Mouse (Mus musculus) hindbrain, embryonic 15.5 days (tissue): ENCODE measurements around the gene Cfap43. TPM values are rescaled to one million over a fixed set of nuclear protein-coding genes. Genes with fewer than 3 reads are reported as not detected.

Experiments
- ATAC-seq: fragments of 200-750 bp; cut with Nextera tagmentation; 2 replicates; pipeline ENCODE4 v1.8.0; 2017; ENCODE audit warnings: low read depth, moderate number of reproducible peaks, moderate TSS enrichment; ENCODE audit not compliant: low FRiP score
- H3K27ac ChIP-seq: fragments of 300-500 bp; sonication (generic); replicated peaks from 2 replicates; pipeline ENCODE4 v1.5.1; 2015; ENCODE audit warnings: mild to moderate bottlenecking, inconsistent platforms
- H3K27me3 ChIP-seq: fragments of 300-500 bp; sonication (generic); 2 replicates; pipeline ENCODE4 v1.6.1; 2015; ENCODE audit warnings: control low read depth, inconsistent platforms
- H3K36me3 ChIP-seq: fragments of 300-500 bp; sonication (generic); 2 replicates; pipeline ENCODE4 v1.6.1; 2015; ENCODE audit warnings: control low read depth, inconsistent platforms
- H3K4me1 ChIP-seq: fragments of 300-500 bp; sonication (generic); replicated peaks from 2 replicates; pipeline ENCODE4 v1.6.1; 2015; ENCODE audit warnings: control low read depth, inconsistent platforms
- H3K4me2 ChIP-seq: fragments of 300-500 bp; sonication (generic); 2 replicates; pipeline ENCODE4 v1.6.1; 2015; ENCODE audit warnings: moderate library complexity, mild to moderate bottlenecking, inconsistent platforms
- H3K4me3 ChIP-seq: fragments of 300-500 bp; sonication (generic); 2 replicates; pipeline ENCODE4 v1.5.1; 2015; ENCODE audit warnings: mild to moderate bottlenecking, inconsistent platforms
- H3K9ac ChIP-seq: fragments of 300-500 bp; sonication (generic); 2 replicates; pipeline ENCODE4 v1.6.1; 2015; ENCODE audit warnings: inconsistent platforms
- H3K9me3 ChIP-seq: fragments of 300-500 bp; sonication (generic); 2 replicates; pipeline ENCODE4 v1.6.1; 2016; ENCODE audit warnings: control low read depth, inconsistent platforms
- WGBS: fragments of 180-500 bp; shearing (Covaris S2); methylation state at CpG from one replicate; pipeline ENCODE4 v1.1.7; 2015; 5-methylcytosine and 5-hydroxymethylcytosine counted together
- polyA plus RNA-seq: library from polyadenylated mRNA; unstranded; fragments of >200 nt; fragmentation: Nextera tagmentation; extraction: Ambion mirVana; gene quantifications from 2 replicates; pipeline ENCODE4 v1.2.1, GENCODE M21; 2015

Gene Cfap43
- polyA plus RNA-seq, 1 experiment from 2014 or later = 2.3 TPM

DNA sequence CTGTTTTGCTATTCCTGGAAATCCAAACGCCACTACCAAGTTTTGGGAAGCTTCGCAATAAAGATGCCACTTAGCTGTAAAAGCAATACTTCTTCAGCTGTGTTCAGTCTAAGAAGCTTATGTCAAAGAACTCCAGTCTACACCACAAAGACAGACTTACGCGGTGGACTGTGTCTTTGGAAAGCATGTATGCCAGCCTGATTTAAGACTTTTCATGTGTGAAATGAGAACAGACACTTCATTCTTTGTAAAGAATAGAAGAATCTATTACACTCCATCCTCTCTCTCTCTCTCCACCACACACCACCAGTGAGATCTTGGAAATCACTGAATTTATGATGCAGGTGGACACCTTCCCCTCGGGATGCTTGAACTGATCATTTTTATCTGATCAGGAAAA is 168.7 kb downstream of the Cfap43 start:
- Histone ChIP-seq H3K4me2 (no peak overlapping the region), H3K27ac (no peak overlapping the region), H3K36me3 (no peaks in the 10 kb centered on the region), H3K4me3 (no peak overlapping the region), H3K9ac (no peak overlapping the region), H3K4me1 (no peaks in the 10 kb centered on the region), H3K9me3 (no peaks in the 10 kb centered on the region), H3K27me3 (no peaks in the 10 kb centered on the region)
- no peak for ATAC-seq
- WGBS = 48% methylated on average over 5 of the region's 5 CpGs

GRCm38 (mm10) chr19:47748950-47749349 is 170.1 kb downstream of the Cfap43 start:
- Histone ChIP-seq H3K27ac (no peak overlapping the region), H3K4me2 (no peak overlapping the region), H3K36me3 (no peaks in the 10 kb centered on the region), H3K4me1 (no peaks in the 10 kb centered on the region), H3K9me3 (no peaks in the 10 kb centered on the region), H3K9ac (no peak overlapping the region), H3K4me3 (no peak overlapping the region), H3K27me3 (no peaks in the 10 kb centered on the region)
- WGBS = 80% methylated on average over 2 of the region's 2 CpGs
- no peak for ATAC-seq

DNA sequence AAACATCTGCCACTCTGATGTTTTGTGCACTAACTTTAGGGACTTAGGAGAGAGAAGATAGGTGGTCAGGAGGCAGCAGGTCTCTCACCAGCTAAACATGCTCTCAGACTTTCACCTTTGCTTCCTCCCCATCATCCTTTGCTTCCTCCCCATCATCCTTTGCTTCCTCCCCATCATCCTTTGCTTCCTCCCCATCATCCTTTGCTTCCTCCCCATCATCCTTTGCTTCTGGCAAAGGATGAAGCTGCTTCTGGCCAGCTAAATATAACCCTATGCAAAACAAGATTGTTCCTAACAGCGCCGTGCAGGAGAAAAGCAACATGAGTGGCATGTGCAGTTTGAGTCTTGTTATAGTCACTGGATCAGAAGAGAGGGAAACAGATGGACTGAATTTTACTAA is 172.0 kb downstream of the Cfap43 start:
- no peak overlapping the region for H3K4me2 ChIP-seq
- H3K36me3 ChIP-seq = no peaks in the 10 kb centered on the region
- no peaks in the 10 kb centered on the region for H3K27me3 ChIP-seq
- no peak for ATAC-seq
- H3K4me1 ChIP-seq = no peaks in the 10 kb centered on the region
- H3K27ac ChIP-seq = no peak overlapping the region
- H3K9ac ChIP-seq = no peak overlapping the region
- H3K4me3 ChIP-seq = no peak overlapping the region
- 93% methylated on average over 2 of the region's 2 CpGs for WGBS
- no peaks in the 10 kb centered on the region for H3K9me3 ChIP-seq

- 5% methylated on average over 13 of the region's 15 CpGs for WGBS
- H3K4me1 ChIP-seq = peaks cover 15% of the 10 kb centered on the region
- H3K27me3 ChIP-seq = no peaks in the 10 kb centered on the region
- H3K9ac ChIP-seq = peak overlapping the region; percentile 78
- H3K36me3 ChIP-seq = peaks cover 36% of the 10 kb centered on the region
- peak overlapping the region; percentile 58 for H3K4me2 ChIP-seq
- ATAC-seq = peak; percentile 5; the same call in 1 of the 2 replicates
- peak overlapping the region; percentile 92 for H3K27ac ChIP-seq
- no peaks in the 10 kb centered on the region for H3K9me3 ChIP-seq
- peak overlapping the region; percentile 90 for H3K4me3 ChIP-seq
These were observed 187.2 kb downstream of the Cfap43 start for GRCm38 (mm10) chr19:47731931-47732330.

- peak within 1 kb of the TSS; percentile 86 for H3K4me2 ChIP-seq
- peaks cover 33% of the 10 kb centered on the region for H3K36me3 ChIP-seq
- under 1% methylated on average over 70 of the region's 72 CpGs for WGBS
- no peaks in the 10 kb centered on the region for H3K9me3 ChIP-seq
- peaks cover 15% of the 10 kb centered on the region for H3K4me1 ChIP-seq
- H3K9ac ChIP-seq = peak within 1 kb of the TSS; percentile 78
- peak within 1 kb of the TSS; percentile 92 for H3K27ac ChIP-seq
- no peaks in the 10 kb centered on the region for H3K27me3 ChIP-seq
- H3K4me3 ChIP-seq = peak within 1 kb of the TSS; percentile 90
- peak; percentile 98 for ATAC-seq
These were observed 187.8 kb downstream of the Cfap43 start, which contains the start of gene Sfr1 for GRCm38 (mm10) chr19:47731071-47731881. Gene Sfr1, plus strand, starts transcription at chr19:47731682.

DNA sequence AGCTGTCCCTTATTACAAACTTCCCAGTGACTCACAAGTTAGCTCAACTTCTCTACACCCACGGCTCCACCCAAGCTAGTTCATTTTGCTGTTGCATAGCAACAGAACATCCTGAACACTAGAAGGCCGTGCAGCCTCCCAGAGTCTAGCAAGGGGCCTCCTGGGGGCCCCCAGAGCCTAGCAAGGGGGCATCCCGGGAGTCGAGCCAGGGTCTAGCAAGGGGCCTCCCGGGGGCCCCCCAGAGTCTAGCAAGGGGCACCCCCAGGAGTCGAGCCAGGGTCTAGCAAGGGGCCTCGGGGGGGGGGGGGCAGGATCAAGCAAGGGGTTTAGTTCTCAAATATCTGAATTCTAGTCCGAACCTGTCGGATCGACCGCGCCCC is 188.4 kb downstream of the Cfap43 start:
- no peaks in the 10 kb centered on the region for H3K27me3 ChIP-seq
- peaks cover 27% of the 10 kb centered on the region for H3K36me3 ChIP-seq
- H3K4me2 ChIP-seq = peak overlapping the region; percentile 86
- H3K4me1 ChIP-seq = peaks cover 15% of the 10 kb centered on the region
- peak overlapping the region; percentile 90 for H3K4me3 ChIP-seq
- 0% methylated on average over 12 of the region's 12 CpGs for WGBS
- ATAC-seq = peak; percentile 64
- H3K9ac ChIP-seq = peak overlapping the region; percentile 61
- no peaks in the 10 kb centered on the region for H3K9me3 ChIP-seq
- peak overlapping the region; percentile 92 for H3K27ac ChIP-seq

DNA sequence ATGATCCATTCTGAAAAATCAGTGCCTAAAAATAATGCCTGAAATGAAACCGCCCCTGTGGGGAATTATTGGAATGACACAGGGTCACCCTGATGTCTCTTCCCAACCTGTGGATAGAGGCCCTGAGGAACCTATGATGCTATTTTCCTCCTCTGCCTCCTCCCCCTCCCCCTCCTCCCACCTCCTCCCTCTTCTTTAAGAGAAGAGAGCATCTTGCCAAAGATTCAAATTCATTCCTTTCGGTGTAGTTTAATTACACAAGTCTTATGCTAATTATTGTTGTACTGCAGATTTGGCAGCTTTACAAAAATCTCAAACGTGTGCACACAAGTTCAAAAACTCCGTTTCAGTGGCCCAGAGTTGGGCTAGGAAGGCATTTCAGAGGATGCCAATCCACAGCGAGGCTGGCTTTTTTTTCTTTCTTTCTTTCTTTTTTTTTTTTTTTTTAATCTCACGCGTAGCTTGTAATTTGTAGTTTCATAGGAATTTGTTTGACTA is 193.4 kb downstream of the Cfap43 start:
- Histone ChIP-seq H3K4me1 (peaks cover 5% of the 10 kb centered on the region), H3K4me3 (no peak overlapping the region), H3K9ac (no peak overlapping the region), H3K27ac (no peak overlapping the region), H3K36me3 (no peaks in the 10 kb centered on the region), H3K27me3 (no peaks in the 10 kb centered on the region), H3K9me3 (no peaks in the 10 kb centered on the region), H3K4me2 (no peak overlapping the region)
- ATAC-seq = no peak
- 64% methylated on average over 7 of the region's 7 CpGs for WGBS

DNA sequence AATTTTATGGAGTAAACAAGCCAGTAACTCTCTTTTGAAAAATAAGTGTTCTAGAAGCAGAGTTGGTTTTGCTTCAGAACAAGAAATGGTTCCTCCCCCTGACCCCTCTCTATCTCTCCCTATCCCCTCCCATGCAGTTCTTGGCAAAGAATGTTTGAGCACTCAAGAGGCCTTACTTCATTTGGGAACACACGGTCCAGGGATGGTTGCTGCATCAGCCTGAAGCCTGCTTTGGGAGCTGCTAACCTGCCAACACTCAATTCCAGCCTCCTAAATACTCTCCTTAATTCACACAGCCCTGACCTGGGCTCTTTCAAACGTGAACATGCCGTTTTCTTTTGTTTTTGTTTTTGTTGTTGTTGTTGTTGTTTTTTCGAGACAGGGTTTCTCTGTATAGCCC is 194.2 kb downstream of the Cfap43 start:
- H3K4me1 ChIP-seq = no peaks in the 10 kb centered on the region
- H3K9me3 ChIP-seq = no peaks in the 10 kb centered on the region
- no peak overlapping the region for H3K4me2 ChIP-seq
- H3K9ac ChIP-seq = no peak overlapping the region
- no peaks in the 10 kb centered on the region for H3K36me3 ChIP-seq
- H3K27me3 ChIP-seq = no peaks in the 10 kb centered on the region
- no peak overlapping the region for H3K27ac ChIP-seq
- H3K4me3 ChIP-seq = no peak overlapping the region
- no peak for ATAC-seq
- WGBS = 84% methylated on average over 4 of the region's 4 CpGs

GRCm38 (mm10) chr19:47722471-47722870 is 196.6 kb downstream of the Cfap43 start:
- H3K9ac ChIP-seq = no peak overlapping the region
- H3K4me1 ChIP-seq = no peaks in the 10 kb centered on the region
- no peak overlapping the region for H3K4me3 ChIP-seq
- H3K36me3 ChIP-seq = no peaks in the 10 kb centered on the region
- no peak overlapping the region for H3K27ac ChIP-seq
- WGBS = 73% methylated on average over 6 of the region's 6 CpGs
- H3K27me3 ChIP-seq = no peaks in the 10 kb centered on the region
- no peaks in the 10 kb centered on the region for H3K9me3 ChIP-seq
- no peak for ATAC-seq
- no peak overlapping the region for H3K4me2 ChIP-seq

DNA sequence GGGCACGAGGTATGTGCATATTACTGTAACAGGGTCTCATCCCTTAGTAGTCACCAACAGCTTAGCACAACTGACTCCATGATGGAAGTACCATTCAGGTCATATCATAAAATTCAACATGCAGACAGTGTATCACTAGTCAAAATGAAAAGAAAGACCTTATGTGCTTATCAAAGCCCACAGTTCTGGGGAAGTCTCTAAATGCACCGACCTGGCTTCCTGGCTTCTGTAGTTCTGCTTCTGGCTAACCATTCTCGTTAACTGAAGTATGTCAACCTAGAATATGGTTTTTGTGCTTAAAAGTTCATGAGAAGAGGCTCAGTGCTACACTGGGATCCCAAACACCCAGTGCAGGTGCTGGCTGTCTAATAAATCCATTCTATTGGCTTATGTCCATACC is 199.9 kb downstream of the Cfap43 start:
- Histone ChIP-seq H3K4me1 (no peaks in the 10 kb centered on the region), H3K4me2 (no peak overlapping the region), H3K36me3 (no peaks in the 10 kb centered on the region), H3K9me3 (no peaks in the 10 kb centered on the region), H3K4me3 (no peak overlapping the region), H3K27me3 (no peaks in the 10 kb centered on the region), H3K27ac (no peak overlapping the region), H3K9ac (no peak overlapping the region)
- WGBS = 87% methylated on average over 3 of the region's 3 CpGs
- ATAC-seq = no peak

- WGBS = 64% methylated on average over 2 of the region's 2 CpGs
- no peaks in the 10 kb centered on the region for H3K9me3 ChIP-seq
- ATAC-seq = no peak
- no peak overlapping the region for H3K27ac ChIP-seq
- no peaks in the 10 kb centered on the region for H3K36me3 ChIP-seq
- no peaks in the 10 kb centered on the region for H3K27me3 ChIP-seq
- no peak overlapping the region for H3K4me3 ChIP-seq
- no peaks in the 10 kb centered on the region for H3K4me1 ChIP-seq
- H3K9ac ChIP-seq = no peak overlapping the region
- H3K4me2 ChIP-seq = no peak overlapping the region
These were observed 202.9 kb downstream of the Cfap43 start for GRCm38 (mm10) chr19:47716144-47716543.

GRCm38 (mm10) chr19:47713457-47713856 is 205.6 kb downstream of the Cfap43 start:
- ATAC-seq = no peak
- H3K27ac ChIP-seq = no peak overlapping the region
- no peaks in the 10 kb centered on the region for H3K9me3 ChIP-seq
- H3K4me3 ChIP-seq = no peak overlapping the region
- H3K4me2 ChIP-seq = no peak overlapping the region
- H3K9ac ChIP-seq = no peak overlapping the region
- WGBS = 86% methylated on average over 9 of the region's 9 CpGs
- no peaks in the 10 kb centered on the region for H3K4me1 ChIP-seq
- no peaks in the 10 kb centered on the region for H3K36me3 ChIP-seq
- no peaks in the 10 kb centered on the region for H3K27me3 ChIP-seq
